Comparison of ENCODE assay signal across 11 mouse cellular contexts in the genomic region with DNA sequence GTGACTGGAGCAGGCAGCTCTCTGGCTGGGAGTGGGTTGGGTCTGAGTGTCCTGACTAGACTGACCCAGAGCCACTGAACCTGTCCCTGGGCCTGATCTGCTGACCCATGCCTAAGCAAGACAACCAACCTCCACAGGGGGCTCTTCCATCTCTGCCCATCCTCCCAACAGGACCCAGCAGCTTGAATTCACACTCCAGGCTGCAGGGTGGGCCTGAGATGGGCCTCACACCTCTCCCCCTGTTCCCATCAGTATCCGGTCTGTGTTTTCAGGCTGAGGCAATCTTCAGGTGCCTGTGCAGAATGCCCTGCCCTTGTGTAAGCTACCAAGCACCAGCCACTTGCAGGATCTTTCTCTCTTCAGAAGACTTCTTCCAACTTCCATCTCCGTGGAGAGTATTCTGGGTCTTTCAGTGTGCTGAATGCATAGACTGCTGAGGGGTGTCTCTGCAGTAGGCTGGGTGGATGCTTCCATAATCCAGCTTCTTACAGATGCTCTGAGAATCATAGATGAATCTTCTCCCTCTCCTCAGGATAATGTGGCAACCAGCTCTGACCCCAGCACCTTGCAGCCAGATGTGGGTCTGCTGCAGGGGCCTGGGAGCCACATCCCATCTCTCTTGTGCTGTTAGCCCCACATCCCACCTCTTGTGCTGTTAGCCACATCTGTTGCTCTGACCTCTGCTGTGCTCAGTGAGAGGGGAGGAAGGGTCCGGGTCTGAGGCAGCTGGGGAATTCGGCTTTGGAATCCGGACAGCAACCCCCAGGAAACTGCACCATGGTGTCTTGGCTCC. TPM values are rescaled to one million over a fixed set of nuclear protein-coding genes. Genes with fewer than 3 reads are reported as not detected.
A peak's percentile ranks its signal among the peaks of the same experiment; 100 is the strongest.
DNase-seq lines count a peak whose midpoint lies in the region; ATAC-seq lines count a peak whose summit lies in the region.
"Had no signal": no experiment of that assay in that cellular context is flagged by ENCODE, and none has a peak within 500 bp of the region (broad histone marks: within the 10 kb centered on the region; RNA-seq: fewer than 3 reads in every experiment).

No protein-coding gene starts in this region.

- no peak overlapping the region for H3K9ac ChIP-seq in kidney, embryonic 15.5 days
- no peak overlapping the region for H3K9ac ChIP-seq in embryonic facial prominence, embryonic 14.5 days (ENCODE audit: low read depth, low read length)

- no peak overlapping the region for H3K4me2 ChIP-seq in kidney, embryonic 15.5 days
- no peak overlapping the region for H3K4me2 ChIP-seq in embryonic facial prominence, embryonic 14.5 days (ENCODE audit: low read depth, low read length)

- no peak overlapping the region for H3K4me3 ChIP-seq in kidney, embryonic 15.5 days (replicated peaks)
- no peak overlapping the region for H3K4me3 ChIP-seq in brown adipose tissue, adult 24 weeks (ENCODE audit: insufficient read depth, low read depth, low read length)
- no peak overlapping the region for H3K4me3 ChIP-seq in embryonic facial prominence, embryonic 14.5 days (ENCODE audit: low read depth, low read length)
- H3K4me3 ChIP-seq: erythroblast, embryonic 14.5 days had no signal

- H3K27ac ChIP-seq in kidney, embryonic 15.5 days, result peak overlapping the region; percentile 71
- peak overlapping the region; percentile 53 for H3K27ac ChIP-seq in brown adipose tissue, adult 24 weeks (replicated peaks; ENCODE audit: low read depth, low read length)
- peak overlapping the region; percentile 72 for H3K27ac ChIP-seq in embryonic facial prominence, embryonic 14.5 days (replicated peaks; ENCODE audit: low read depth, low read length)

- peaks cover 20% of the 10 kb centered on the region for H3K27me3 ChIP-seq in kidney, embryonic 15.5 days
- peaks cover 16% of the 10 kb centered on the region; the same call in 1 of the 2 replicates for H3K27me3 ChIP-seq in embryonic facial prominence, embryonic 14.5 days (replicated peaks; ENCODE audit: control insufficient read depth, insufficient read depth, low read length)

- H3K4me1 ChIP-seq in kidney, embryonic 15.5 days, result peaks cover 86% of the 10 kb centered on the region
- peaks cover 22% of the 10 kb centered on the region for H3K4me1 ChIP-seq in brown adipose tissue, adult 24 weeks (ENCODE audit: control insufficient read depth, insufficient read depth, insufficient read length, low read length)
- peaks cover 71% of the 10 kb centered on the region for H3K4me1 ChIP-seq in embryonic facial prominence, embryonic 14.5 days (ENCODE audit: control insufficient read depth, insufficient read depth, low read length)

- no peaks in the 10 kb centered on the region for H3K9me3 ChIP-seq in kidney, embryonic 15.5 days (replicated peaks)
- no peaks in the 10 kb centered on the region for H3K9me3 ChIP-seq in embryonic facial prominence, embryonic 14.5 days (ENCODE audit: control insufficient read depth, low read length)

- H3K36me3 ChIP-seq in kidney, embryonic 15.5 days, result no peaks in the 10 kb centered on the region
- H3K36me3 ChIP-seq in embryonic facial prominence, embryonic 14.5 days (ENCODE audit: control insufficient read depth, insufficient read depth, low read length), result no peaks in the 10 kb centered on the region

- DNase-seq in kidney, postnatal 14 days, result no peak
- no peak for DNase-seq in embryonic facial prominence, embryonic 14.5 days (ENCODE audit: low spot score)
- peak; percentile 39 for DNase-seq in mesoderm, embryonic 11.5 days (ENCODE audit: low read depth, low spot score)
- DNase-seq in ovary, postnatal 10 days (ENCODE audit: low spot score), result no peak
- DNase-seq in right cerebral cortex, postnatal 14 days, result no peak
- DNase-seq: cerebellum, postnatal 10 days had no signal

- WGBS in kidney, embryonic 15.5 days, result 58% methylated on average over 5 of the region's 5 CpGs
- 28% methylated on average over 5 of the region's 5 CpGs for WGBS in embryonic facial prominence, embryonic 14.5 days

- ATAC-seq in kidney, embryonic 15.5 days (replicated peaks; ENCODE audit: low FRiP score), result no peak
- no peak for ATAC-seq in embryonic facial prominence, embryonic 14.5 days (ENCODE audit: low read depth)
- ATAC-seq in monocyte, adult 5-6 weeks (replicated peaks; ENCODE audit: insufficient number of reproducible peaks, low FRiP score, low TSS enrichment, poor library complexity, severe bottlenecking), result no peak
- ATAC-seq: hindbrain, embryonic 16.5 days had no signal

RNA-seq across cellular contexts. Expression of a gene that starts 35.1 kb away (rescaled TPM):
- 14.1 and 15.2 TPM in 2 replicates for polyA plus RNA-seq in kidney, embryonic 15.5 days (2015; fragmentation: Nextera tagmentation; extraction: Ambion mirVana)
- 2.5 and 6.6 TPM in 2 replicates for polyA plus RNA-seq in brown adipose tissue, adult 24 weeks (2012; ENCODE audit: insufficient read depth, insufficient read length, missing spikeins)
- polyA plus RNA-seq in embryonic facial prominence, embryonic 14.5 days (2014; fragmentation: Nextera tagmentation; extraction: Ambion mirVana), result 6.8 and 8.3 TPM in 2 replicates
- 67.9 to 84.4 TPM (median 70.9 TPM) in 3 replicates for total RNA-seq in monocyte, adult 5-6 weeks (2017)

RNA-seq across cellular contexts. Expression of a gene that starts 51.3 kb away (rescaled TPM):
- 34.1 and 38.9 TPM in 2 replicates for polyA plus RNA-seq in kidney, embryonic 15.5 days (2015; fragmentation: Nextera tagmentation; extraction: Ambion mirVana)
- polyA plus RNA-seq in brown adipose tissue, adult 24 weeks (2012; ENCODE audit: insufficient read depth, insufficient read length, missing spikeins), result 13.1 and 15.3 TPM in 2 replicates
- polyA plus RNA-seq in embryonic facial prominence, embryonic 14.5 days (2014; fragmentation: Nextera tagmentation; extraction: Ambion mirVana), result 31.0 and 34.7 TPM in 2 replicates
- total RNA-seq in monocyte, adult 5-6 weeks (2017), result 20.4 to 31.7 TPM (median 30.1 TPM) in 3 replicates
